Mouse (Mus musculus) Patski (cell line): ENCODE results near the gene Car6. TPM values are rescaled to one million over a fixed set of nuclear protein-coding genes. Genes with fewer than 3 reads are reported as not detected.

Experiments
- ATAC-seq: fragments of 100-300 bp; one replicate; pipeline ENCODE4 v1.8.0; 2021
- CTCF ChIA-PET: fragments of 350-600 bp; sonication (Branson Sonifier 250); formaldehyde crosslinking; loops from one replicate; lab custom pipeline; 2022; ENCODE audit warnings: inconsistent platforms; lab: Charles Lee
- POLR2A ChIA-PET: fragments of 350-600 bp; sonication (Branson Sonifier 250); formaldehyde crosslinking; loops from one replicate; lab custom pipeline; 2022; ENCODE audit warnings: antibody characterized with exemption, inconsistent platforms; lab: Charles Lee
- DNase-seq: peaks from one replicate; pipeline ENCODE4 v3.0.0-alpha.2; 2011; ENCODE audit warnings: low read depth, low spot score
- H3K27me3 ChIP-seq: fragments of 371-371 bp; one replicate; pipeline ENCODE4 v1.5.1; 2021
- CTCF ChIP-seq: fragments of 100-300 bp; IDR thresholded peaks from one replicate; pipeline ENCODE4 v1.5.1; 2021
- in situ Hi-C: fragments of 300-500 bp; cut with MboI; formaldehyde crosslinking; loops from 3 replicates; pipeline ENCODE4 v1.11.1; 2018; ENCODE audit warnings: low pct_unique_long_range_greater_than_20kb, mixed read lengths
- polyA plus RNA-seq: library from polyadenylated mRNA; unstranded; gene quantifications from one replicate; pipeline ENCODE4 v1.2.3, GENCODE M21; 2021

Gene Car6
- not detected for polyA plus RNA-seq

DNA sequence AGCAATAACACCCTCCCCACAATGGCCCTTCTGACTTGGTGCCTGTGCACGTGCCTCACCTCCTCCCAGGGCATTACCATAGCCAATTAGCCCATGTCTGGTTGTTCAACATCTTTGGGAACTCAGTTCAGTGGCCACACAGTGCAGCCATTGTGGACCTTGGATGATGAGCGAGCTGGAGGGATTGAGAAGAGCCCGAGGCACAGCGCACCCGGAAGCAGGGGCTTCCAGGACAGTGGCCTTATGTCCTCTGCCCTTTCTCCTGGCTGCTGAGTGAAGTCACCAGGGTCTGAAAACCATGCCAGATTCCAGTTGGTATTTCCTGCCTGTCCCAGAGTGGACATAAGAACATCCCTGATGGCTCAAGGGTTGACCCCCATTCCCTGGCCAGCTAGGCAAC lies at the start of gene Car6:
TSS of gene Car6 (minus strand) at position 101 of the 400 bp plus-strand sequence.
- no peak for ATAC-seq
- in situ Hi-C loops: no loop called here
- no peaks in the 10 kb centered on the region for H3K27me3 ChIP-seq
- no peak for DNase-seq
- CTCF ChIA-PET: no interaction called here
- TF ChIP-seq CTCF: no peak
- POLR2A ChIA-PET: no interaction called here

DNA sequence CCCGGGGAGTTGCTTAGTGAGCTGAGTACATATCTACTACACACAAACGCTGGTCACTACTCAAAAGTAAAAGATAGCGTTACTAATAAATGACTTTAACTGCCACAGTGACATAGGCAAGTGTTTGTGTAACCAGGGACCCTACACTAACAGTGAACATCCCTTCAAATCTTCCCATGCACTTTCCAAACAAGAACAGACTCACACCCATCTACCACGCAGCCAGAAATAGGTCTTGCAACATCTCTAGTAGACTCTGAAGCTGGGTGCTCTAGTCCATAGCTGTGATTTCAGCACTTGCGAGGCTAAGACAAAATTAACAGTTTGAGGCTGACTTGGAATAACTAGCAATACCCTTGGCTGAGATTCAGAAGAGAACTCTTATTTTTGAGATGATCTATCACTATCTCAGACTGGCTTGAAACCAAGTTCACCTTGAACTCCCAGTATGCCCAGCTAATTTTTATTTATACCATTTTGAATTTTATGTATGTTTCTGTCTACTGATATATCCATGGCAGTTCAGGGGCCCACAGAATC lies 48.7 kb upstream of the Car6 start:
- no peak for DNase-seq
- in situ Hi-C loops: no loop called here
- H3K27me3 ChIP-seq: no peaks in the 10 kb centered on the region
- ChIA-PET POLR2A (interaction anchor here (0.8 to 1.4 kb wide), 3 partner anchors 11 to 15 kb away, joined by 3 to 7 read pairs (median 5); no protein-coding TSS in a partner anchor), CTCF (interaction anchor here (1.6 to 2.2 kb wide), 2 partner anchors 10 to 11 kb away, joined by 3 to 8 read pairs; no protein-coding TSS in a partner anchor)
- no peak for ATAC-seq
- no peak for TF ChIP-seq CTCF

DNA sequence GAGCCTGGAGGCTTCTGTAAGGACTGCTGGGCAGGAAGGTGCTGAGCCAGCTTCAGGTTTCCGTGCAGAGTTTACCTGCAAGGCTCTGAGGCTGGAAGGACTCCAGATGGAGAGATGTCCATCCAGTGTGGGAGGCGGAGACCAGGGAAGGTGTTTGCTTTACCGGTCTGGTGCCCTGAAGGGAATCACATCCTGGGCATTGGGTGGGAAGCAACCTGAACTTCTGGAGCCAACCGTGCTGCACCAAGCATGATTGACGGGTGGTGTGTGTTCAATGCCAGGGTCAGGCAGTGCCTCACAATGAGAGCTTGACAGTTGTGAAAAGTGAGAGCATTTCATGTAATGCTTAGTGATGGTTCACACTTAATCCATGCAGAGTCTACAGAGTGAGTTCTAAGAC lies 47.8 kb upstream of the Car6 start:
- CTCF ChIA-PET: interaction anchor here (0.7 to 2.2 kb wide), 6 partner anchors 9 to 240 kb away, joined by 3 to 8 read pairs (median 4); no protein-coding TSS in a partner anchor
- DNase-seq (no peak), ATAC-seq (no peak)
- in situ Hi-C loops: no loop called here
- H3K27me3 ChIP-seq: no peaks in the 10 kb centered on the region
- POLR2A ChIA-PET: interaction anchor here (1.1 kb wide), 1 partner anchor 10 kb away, joined by 5 read pairs; no protein-coding TSS in a partner anchor
- no peak for TF ChIP-seq CTCF

DNA sequence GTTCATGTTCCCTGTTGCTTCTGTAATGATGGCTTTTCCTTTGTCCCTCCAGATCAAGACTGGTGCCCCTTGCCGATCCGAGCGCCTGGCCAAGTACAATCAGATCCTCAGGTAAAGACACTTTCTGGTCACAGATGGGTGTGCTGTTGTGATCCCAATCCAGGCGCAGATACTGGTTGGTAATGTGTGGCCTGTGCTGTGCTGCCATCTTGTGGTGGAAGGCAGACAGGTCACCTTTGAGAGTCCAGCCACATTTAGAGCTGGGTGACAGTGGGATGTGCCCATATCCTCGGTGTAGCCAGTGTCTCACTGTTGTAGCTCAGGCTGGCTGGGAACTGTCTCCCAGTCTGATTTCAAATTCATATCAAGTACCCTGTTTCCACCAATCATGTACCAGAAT lies 46.9 kb upstream of the Car6 start:
- in situ Hi-C loops: no loop called here
- no peak for ATAC-seq
- DNase-seq: no peak
- TF ChIP-seq CTCF: peak; percentile 84
- CTCF ChIA-PET: interaction anchor here (0.7 to 2.1 kb wide), 6 partner anchors 8 to 241 kb away, joined by 3 to 7 read pairs (median 4); no protein-coding TSS in a partner anchor
- POLR2A ChIA-PET: interaction anchor here (0.7 kb wide), 1 partner anchor 104 kb away, joined by 3 read pairs; no protein-coding TSS in a partner anchor
- no peaks in the 10 kb centered on the region for H3K27me3 ChIP-seq

DNA sequence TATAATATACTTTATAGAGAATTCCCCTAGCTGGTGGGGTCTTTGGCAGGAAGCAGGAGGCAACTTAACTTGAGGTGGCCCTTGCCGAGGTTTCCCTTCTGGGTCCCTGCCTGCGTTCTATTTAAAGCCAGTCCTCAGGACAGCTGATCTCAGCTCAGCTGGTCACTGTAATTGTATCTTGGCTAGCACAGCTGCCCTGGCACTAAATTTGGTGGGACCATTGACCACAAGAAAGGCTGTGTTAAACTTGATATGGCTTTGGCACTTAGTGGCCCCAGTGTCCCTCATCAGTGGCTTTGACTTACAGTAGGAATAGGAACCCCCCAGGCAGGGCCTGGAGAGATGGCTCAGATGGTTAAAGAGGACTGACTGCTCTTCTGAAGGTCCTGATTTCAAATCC lies 44.7 kb upstream of the Car6 start:
- CTCF ChIA-PET: no interaction called here
- in situ Hi-C loops: no loop called here
- DNase-seq (no peak), ATAC-seq (no peak)
- POLR2A ChIA-PET: no interaction called here
- no peak for TF ChIP-seq CTCF
- H3K27me3 ChIP-seq: no peaks in the 10 kb centered on the region

DNA sequence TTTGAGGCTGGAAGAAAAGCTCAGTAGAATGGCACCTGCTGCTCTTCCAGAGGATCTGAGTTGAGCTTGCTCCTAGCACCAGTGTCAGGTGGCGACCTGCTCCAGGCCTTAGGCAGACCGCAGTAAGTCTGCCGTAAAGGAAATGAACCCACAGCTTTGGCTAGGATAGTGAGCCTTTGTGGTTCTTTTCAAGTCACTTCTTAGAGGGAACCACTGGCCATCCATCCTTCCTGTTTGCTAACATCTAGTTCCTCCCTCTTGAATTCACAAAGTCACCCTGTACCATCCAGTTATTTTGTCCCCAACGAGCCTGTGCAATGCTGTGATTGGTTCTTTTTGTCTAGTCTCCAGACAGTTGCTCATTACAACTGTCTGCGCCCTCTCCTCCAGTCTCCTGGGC lies 41.6 kb upstream of the Car6 start:
- no peak for DNase-seq
- no peak for ATAC-seq
- ChIA-PET POLR2A (no interaction called here), CTCF (no interaction called here)
- no peaks in the 10 kb centered on the region for H3K27me3 ChIP-seq
- in situ Hi-C loops: no loop called here
- TF ChIP-seq CTCF: no peak

DNA sequence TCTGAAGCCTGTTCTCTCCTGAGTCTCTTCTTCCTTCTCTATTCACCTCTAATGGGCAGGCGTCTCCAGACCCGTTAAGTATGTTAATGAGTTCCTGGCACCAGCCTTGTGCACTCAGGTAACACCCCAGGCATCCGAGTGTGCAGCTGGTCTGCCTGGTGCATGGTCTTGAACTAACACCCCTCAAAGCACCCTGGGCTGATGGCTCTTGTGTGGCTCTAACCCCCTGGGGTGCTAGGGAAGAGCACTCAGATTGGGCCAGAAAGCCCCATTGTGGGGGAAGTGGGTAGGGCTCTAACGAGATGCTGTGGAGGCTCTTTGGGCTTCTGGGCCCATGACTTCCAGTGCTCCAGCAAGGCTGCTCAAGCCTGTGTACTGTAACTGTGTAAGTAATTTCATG lies 40.6 kb upstream of the Car6 start:
- ATAC-seq: no peak
- no peak for TF ChIP-seq CTCF
- in situ Hi-C loops: no loop called here
- POLR2A ChIA-PET: no interaction called here
- CTCF ChIA-PET: no interaction called here
- H3K27me3 ChIP-seq: no peaks in the 10 kb centered on the region
- DNase-seq: no peak

DNA sequence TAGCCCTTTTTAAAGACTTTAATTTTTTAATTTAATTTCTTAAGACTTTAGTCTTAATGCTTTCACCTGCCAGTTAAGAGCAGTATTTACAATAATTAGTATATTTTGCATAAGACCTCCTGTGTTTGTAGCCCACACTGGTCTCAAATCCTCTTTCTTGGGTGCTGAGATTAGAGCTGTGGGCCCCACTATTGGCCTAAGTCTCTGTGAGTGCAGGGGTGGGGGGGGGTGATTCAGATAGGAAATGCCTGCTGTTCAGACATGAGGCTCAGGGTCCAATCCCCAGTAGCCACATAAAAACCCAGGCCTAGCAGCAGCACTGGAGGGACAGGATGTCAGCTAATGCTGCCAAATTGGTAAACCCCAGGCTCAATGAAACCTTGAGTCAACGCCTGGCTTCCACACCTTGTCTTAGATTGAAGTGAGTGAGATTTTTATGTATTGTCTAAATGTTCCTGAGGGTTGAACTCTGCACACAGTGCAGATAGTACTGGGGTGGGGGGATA lies 39.3 kb upstream of the Car6 start:
- H3K27me3 ChIP-seq: no peaks in the 10 kb centered on the region
- DNase-seq (no peak), ATAC-seq (no peak)
- in situ Hi-C loops: no loop called here
- ChIA-PET CTCF (interaction anchor here (0.8 to 1.5 kb wide), 6 partner anchors 8 to 343 kb away, joined by 3 to 8 read pairs (median 3); no protein-coding TSS in a partner anchor), POLR2A (interaction anchor here (0.7 to 2.1 kb wide), 3 partner anchors 9 to 387 kb away, joined by 3 to 7 read pairs (median 5); no protein-coding TSS in a partner anchor)
- TF ChIP-seq CTCF: no peak

DNA sequence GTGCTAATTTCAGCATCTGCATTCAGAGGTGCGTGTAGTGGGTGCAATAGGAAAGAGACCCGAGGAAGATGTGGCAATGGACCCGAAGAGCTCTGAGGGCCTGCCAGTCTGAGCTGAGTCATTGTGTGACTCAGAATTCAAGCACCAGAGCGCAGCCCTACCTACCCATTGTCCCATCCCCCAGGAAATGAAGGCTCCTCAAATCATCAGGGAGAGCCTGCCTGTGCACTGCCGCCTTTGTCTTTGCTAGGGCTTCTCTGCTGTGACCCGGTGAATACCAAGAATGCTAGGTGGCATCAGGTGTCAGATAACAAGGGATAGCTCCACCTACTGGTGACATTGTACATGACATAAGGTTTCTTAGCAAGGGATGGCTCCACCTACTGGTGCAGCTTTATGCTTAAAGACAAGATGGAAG lies 38.8 kb upstream of the Car6 start:
- CTCF ChIA-PET: interaction anchor here (0.8 to 1.5 kb wide), 6 partner anchors 8 to 344 kb away, joined by 3 to 8 read pairs (median 3); no protein-coding TSS in a partner anchor
- TF ChIP-seq CTCF: no peak
- ATAC-seq (peak; percentile 77), DNase-seq (peak; percentile 88)
- POLR2A ChIA-PET: interaction anchor here (0.7 to 2.1 kb wide), 4 partner anchors 10 to 387 kb away, joined by 3 to 7 read pairs (median 4); no protein-coding TSS in a partner anchor
- in situ Hi-C loops: no loop called here
- no peaks in the 10 kb centered on the region for H3K27me3 ChIP-seq

DNA sequence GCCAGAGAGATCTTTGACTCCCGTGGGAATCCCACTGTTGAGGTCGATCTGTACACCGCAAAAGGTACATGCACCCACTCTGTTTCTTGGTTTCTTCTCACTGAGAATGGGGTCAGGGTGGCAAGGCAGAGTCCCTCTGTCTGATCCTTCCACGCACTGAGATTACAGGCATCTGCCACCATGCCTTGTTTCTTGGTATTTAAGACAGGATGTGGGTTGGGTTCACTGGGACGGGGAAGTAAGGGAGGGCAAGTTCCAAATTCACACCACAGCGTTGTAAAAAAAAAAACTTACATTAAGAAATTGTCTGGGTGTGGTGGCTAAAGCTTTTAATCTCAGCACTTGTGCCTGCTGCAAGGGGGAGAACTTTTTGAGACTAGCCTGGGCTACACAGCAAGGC lies 38.4 kb upstream of the Car6 start:
- in situ Hi-C loops: no loop called here
- POLR2A ChIA-PET: interaction anchor here (0.8 to 2.1 kb wide), 3 partner anchors 10 to 20 kb away, joined by 3 to 5 read pairs (median 4); no protein-coding TSS in a partner anchor
- no peak for ATAC-seq

DNA sequence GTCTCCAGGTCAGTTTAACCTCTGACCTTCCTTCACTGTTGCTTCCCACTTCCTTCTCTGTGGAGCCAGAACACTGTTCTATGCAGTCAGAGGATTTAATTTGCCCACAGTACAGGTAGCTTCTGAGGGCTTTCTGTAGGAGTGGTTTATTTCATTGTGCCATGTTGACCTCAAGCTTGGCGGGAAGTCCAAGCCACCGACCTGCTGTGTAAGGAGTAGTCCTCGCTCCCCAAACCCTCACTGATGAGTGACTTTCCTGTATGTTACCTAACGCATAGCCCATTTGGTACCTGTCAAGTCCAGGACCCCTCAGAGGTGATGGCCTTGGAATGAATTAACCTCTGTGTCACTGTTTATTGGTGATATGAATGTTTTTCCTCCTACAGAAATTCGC lies 38.0 kb upstream of the Car6 start:
- TF ChIP-seq CTCF: no peak
- ChIA-PET CTCF (interaction anchor here (1.6 kb wide), 1 partner anchor 9 kb away, joined by 7 read pairs; no protein-coding TSS in a partner anchor), POLR2A (interaction anchor here (0.5 to 2.1 kb wide), 3 partner anchors 10 to 16 kb away, joined by 4 to 7 read pairs (median 5); no protein-coding TSS in a partner anchor)
- DNase-seq: no peak
- no peak for ATAC-seq
- in situ Hi-C loops: no loop called here
- H3K27me3 ChIP-seq: no peaks in the 10 kb centered on the region

More for the DNA sequence above, 38.4 kb upstream of the Car6 start:
- no peak for DNase-seq
- CTCF ChIA-PET: interaction anchor here (0.8 to 1.5 kb wide), 5 partner anchors 9 to 344 kb away, joined by 3 to 8 read pairs (median 3); no protein-coding TSS in a partner anchor
- TF ChIP-seq CTCF: no peak
- H3K27me3 ChIP-seq: no peaks in the 10 kb centered on the region
